Mouse (Mus musculus): ENCODE measurements around the gene Tsc2. TPM values are rescaled to one million over a fixed set of nuclear protein-coding genes. Genes with fewer than 3 reads are reported as not detected.

The Tsc2 gene
- polyA plus RNA-seq, 1 experiment from 2014 or later, result 86.8 TPM

- Histone ChIP-seq H3K27me3 (replicated peaks; ENCODE audit: control insufficient read depth, insufficient read depth, low read length) (no peaks in the 10 kb centered on the region), H3K4me2 (ENCODE audit: low read length) (no peak overlapping the region), H3K4me3 (replicated peaks; ENCODE audit: low read length) (no peak overlapping the region), H3K27ac (ENCODE audit: low read length) (no peak overlapping the region), H3K4me1 (replicated peaks; ENCODE audit: control insufficient read depth, insufficient read depth, low read length) (no peaks in the 10 kb centered on the region), H3K9me3 (ENCODE audit: control insufficient read depth, low read length) (no peaks in the 10 kb centered on the region), H3K9ac (replicated peaks; ENCODE audit: low read depth, low read length) (no peak overlapping the region), H3K36me3 (ENCODE audit: control insufficient read depth, insufficient read depth) (no peaks in the 10 kb centered on the region)
- no peak for ATAC-seq
- 92% methylated on average over 15 of the region's 15 CpGs for WGBS
Observed at GRCm38 (mm10) chr17:24640581-24640980, 8.2 kb upstream of the Tsc2 start.

GRCm38 (mm10) chr17:24640119-24640518 is 7.7 kb upstream of the Tsc2 start:
- H3K9ac ChIP-seq (replicated peaks; ENCODE audit: low read depth, low read length), result no peak overlapping the region
- WGBS, result 92% methylated on average over 7 of the region's 7 CpGs
- H3K36me3 ChIP-seq (ENCODE audit: control insufficient read depth, insufficient read depth), result no peaks in the 10 kb centered on the region
- no peaks in the 10 kb centered on the region for H3K4me1 ChIP-seq (replicated peaks; ENCODE audit: control insufficient read depth, insufficient read depth, low read length)
- no peak overlapping the region for H3K4me2 ChIP-seq (ENCODE audit: low read length)
- no peaks in the 10 kb centered on the region for H3K27me3 ChIP-seq (replicated peaks; ENCODE audit: control insufficient read depth, insufficient read depth, low read length)
- ATAC-seq, result no peak
- no peaks in the 10 kb centered on the region for H3K9me3 ChIP-seq (ENCODE audit: control insufficient read depth, low read length)
- H3K4me3 ChIP-seq (replicated peaks; ENCODE audit: low read length), result no peak overlapping the region
- H3K27ac ChIP-seq (ENCODE audit: low read length), result no peak overlapping the region

- Histone ChIP-seq H3K4me2 (ENCODE audit: low read length) (no peak overlapping the region), H3K9ac (replicated peaks; ENCODE audit: low read depth, low read length) (no peak overlapping the region), H3K36me3 (ENCODE audit: control insufficient read depth, insufficient read depth) (no peaks in the 10 kb centered on the region), H3K4me3 (replicated peaks; ENCODE audit: low read length) (no peak overlapping the region), H3K27me3 (replicated peaks; ENCODE audit: control insufficient read depth, insufficient read depth, low read length) (no peaks in the 10 kb centered on the region), H3K4me1 (replicated peaks; ENCODE audit: control insufficient read depth, insufficient read depth, low read length) (no peaks in the 10 kb centered on the region), H3K9me3 (ENCODE audit: control insufficient read depth, low read length) (no peaks in the 10 kb centered on the region), H3K27ac (ENCODE audit: low read length) (no peak overlapping the region)
- 91% methylated on average over 5 of the region's 5 CpGs for WGBS
- no peak for ATAC-seq
Observed at GRCm38 (mm10) chr17:24639571-24639988, 7.2 kb upstream of the Tsc2 start.

GRCm38 (mm10) chr17:24638840-24639239 is 6.4 kb upstream of the Tsc2 start:
- H3K27ac ChIP-seq (ENCODE audit: low read length), result no peak overlapping the region
- H3K27me3 ChIP-seq (replicated peaks; ENCODE audit: control insufficient read depth, insufficient read depth, low read length), result no peaks in the 10 kb centered on the region
- H3K9ac ChIP-seq (replicated peaks; ENCODE audit: low read depth, low read length), result no peak overlapping the region
- H3K4me2 ChIP-seq (ENCODE audit: low read length), result no peak overlapping the region
- no peaks in the 10 kb centered on the region for H3K36me3 ChIP-seq (ENCODE audit: control insufficient read depth, insufficient read depth)
- no peaks in the 10 kb centered on the region for H3K9me3 ChIP-seq (ENCODE audit: control insufficient read depth, low read length)
- H3K4me3 ChIP-seq (replicated peaks; ENCODE audit: low read length), result no peak overlapping the region
- 79% methylated on average over 9 of the region's 9 CpGs for WGBS
- no peak for ATAC-seq
- H3K4me1 ChIP-seq (replicated peaks; ENCODE audit: control insufficient read depth, insufficient read depth, low read length), result no peaks in the 10 kb centered on the region

GRCm38 (mm10) chr17:24638214-24638613 is 5.8 kb upstream of the Tsc2 start:
- peaks cover 1% of the 10 kb centered on the region; the same call in 1 of the 2 replicates for H3K4me1 ChIP-seq (replicated peaks; ENCODE audit: control insufficient read depth, insufficient read depth, low read length)
- no peaks in the 10 kb centered on the region for H3K27me3 ChIP-seq (replicated peaks; ENCODE audit: control insufficient read depth, insufficient read depth, low read length)
- ATAC-seq, result no peak
- no peak overlapping the region for H3K4me3 ChIP-seq (replicated peaks; ENCODE audit: low read length)
- WGBS, result 96% methylated on average over 4 of the region's 4 CpGs
- no peaks in the 10 kb centered on the region for H3K36me3 ChIP-seq (ENCODE audit: control insufficient read depth, insufficient read depth)
- H3K27ac ChIP-seq (ENCODE audit: low read length), result no peak overlapping the region
- no peak overlapping the region for H3K4me2 ChIP-seq (ENCODE audit: low read length)
- no peaks in the 10 kb centered on the region for H3K9me3 ChIP-seq (ENCODE audit: control insufficient read depth, low read length)
- no peak overlapping the region for H3K9ac ChIP-seq (replicated peaks; ENCODE audit: low read depth, low read length)

GRCm38 (mm10) chr17:24636781-24637481 is 4.5 kb upstream of the Tsc2 start:
- 72% methylated on average over 5 of the region's 5 CpGs for WGBS
- no peak overlapping the region for H3K9ac ChIP-seq (replicated peaks; ENCODE audit: low read depth, low read length)
- H3K4me3 ChIP-seq (replicated peaks; ENCODE audit: low read length), result no peak overlapping the region
- no peak for ATAC-seq
- no peak overlapping the region for H3K4me2 ChIP-seq (ENCODE audit: low read length)
- H3K4me1 ChIP-seq (replicated peaks; ENCODE audit: control insufficient read depth, insufficient read depth, low read length), result peaks cover 7% of the 10 kb centered on the region
- no peak overlapping the region for H3K27ac ChIP-seq (ENCODE audit: low read length)
- no peaks in the 10 kb centered on the region for H3K36me3 ChIP-seq (ENCODE audit: control insufficient read depth, insufficient read depth)
- no peaks in the 10 kb centered on the region for H3K9me3 ChIP-seq (ENCODE audit: control insufficient read depth, low read length)
- no peaks in the 10 kb centered on the region for H3K27me3 ChIP-seq (replicated peaks; ENCODE audit: control insufficient read depth, insufficient read depth, low read length)

- Histone ChIP-seq H3K9me3 (ENCODE audit: control insufficient read depth, low read length) (no peaks in the 10 kb centered on the region), H3K4me2 (ENCODE audit: low read length) (no peak overlapping the region), H3K27ac (ENCODE audit: low read length) (no peak overlapping the region), H3K4me1 (replicated peaks; ENCODE audit: control insufficient read depth, insufficient read depth, low read length) (peaks cover 12% of the 10 kb centered on the region), H3K4me3 (replicated peaks; ENCODE audit: low read length) (no peak overlapping the region), H3K9ac (replicated peaks; ENCODE audit: low read depth, low read length) (no peak overlapping the region), H3K27me3 (replicated peaks; ENCODE audit: control insufficient read depth, insufficient read depth, low read length) (no peaks in the 10 kb centered on the region), H3K36me3 (ENCODE audit: control insufficient read depth, insufficient read depth) (no peaks in the 10 kb centered on the region)
- WGBS, result 92% methylated on average over 5 of the region's 5 CpGs
- ATAC-seq, result no peak
Observed at GRCm38 (mm10) chr17:24635694-24636093, 3.3 kb upstream of the Tsc2 start.

- no peaks in the 10 kb centered on the region for H3K9me3 ChIP-seq (ENCODE audit: control insufficient read depth, low read length)
- H3K27ac ChIP-seq (ENCODE audit: low read length), result no peak overlapping the region
- 88% methylated on average over 4 of the region's 4 CpGs for WGBS
- H3K4me3 ChIP-seq (replicated peaks; ENCODE audit: low read length), result no peak overlapping the region
- no peak overlapping the region for H3K9ac ChIP-seq (replicated peaks; ENCODE audit: low read depth, low read length)
- ATAC-seq, result no peak
- H3K27me3 ChIP-seq (replicated peaks; ENCODE audit: control insufficient read depth, insufficient read depth, low read length), result no peaks in the 10 kb centered on the region
- no peak overlapping the region for H3K4me2 ChIP-seq (ENCODE audit: low read length)
- peaks cover 12% of the 10 kb centered on the region for H3K4me1 ChIP-seq (replicated peaks; ENCODE audit: control insufficient read depth, insufficient read depth, low read length)
- peaks cover 2% of the 10 kb centered on the region; the same call in 1 of the 2 replicates for H3K36me3 ChIP-seq (ENCODE audit: control insufficient read depth, insufficient read depth)
Observed at GRCm38 (mm10) chr17:24635024-24635423, 2.6 kb upstream of the Tsc2 start.

GRCm38 (mm10) chr17:24633831-24634230 is 1.4 kb upstream of the Tsc2 start:
- Histone ChIP-seq H3K4me3 (replicated peaks; ENCODE audit: low read length) (no peak overlapping the region), H3K27me3 (replicated peaks; ENCODE audit: control insufficient read depth, insufficient read depth, low read length) (no peaks in the 10 kb centered on the region), H3K4me1 (replicated peaks; ENCODE audit: control insufficient read depth, insufficient read depth, low read length) (peaks cover 12% of the 10 kb centered on the region), H3K9ac (replicated peaks; ENCODE audit: low read depth, low read length) (no peak overlapping the region), H3K27ac (ENCODE audit: low read length) (no peak overlapping the region), H3K36me3 (ENCODE audit: control insufficient read depth, insufficient read depth) (peaks cover 6% of the 10 kb centered on the region; the same call in 1 of the 2 replicates), H3K9me3 (ENCODE audit: control insufficient read depth, low read length) (no peaks in the 10 kb centered on the region), H3K4me2 (ENCODE audit: low read length) (no peak overlapping the region)
- no peak for ATAC-seq
- WGBS, result 92% methylated on average over 11 of the region's 11 CpGs
